Mouse (Mus musculus) urinary bladder, postnatal 36 days (tissue): ENCODE data around the gene Pigh.

ENCODE experiments used
- DNase-seq, 2 experiments: peaks; one replicate each; pipeline ENCODE4 v3.0.0; 2022; ENCODE audit warnings: low spot score in 2 of 2, mixed read lengths in 1 of 2

Gene Pigh

GRCm38 (mm10) chr12:79067526-79067925, 21.9 kb downstream of the Pigh start:
- DNase-seq: no peak

GRCm38 (mm10) chr12:79066431-79066830, 23.0 kb downstream of the Pigh start:
- no peak for DNase-seq

- DNase-seq: no peak
Observed at GRCm38 (mm10) chr12:79064451-79064850, 25.0 kb downstream of the Pigh start.

- peak in 1 of 2 experiments; percentile 22 for DNase-seq
Observed at GRCm38 (mm10) chr12:79060766-79061652, 28.4 kb downstream of the Pigh start.

GRCm38 (mm10) chr12:79060134-79060533, 29.3 kb downstream of the Pigh start:
- DNase-seq: no peak

- DNase-seq: no peak
Observed at GRCm38 (mm10) chr12:79059573-79059972, 29.9 kb downstream of the Pigh start.

GRCm38 (mm10) chr12:79055276-79055675, 34.2 kb downstream of the Pigh start:
- no peak for DNase-seq

- DNase-seq: no peak
Observed at GRCm38 (mm10) chr12:79052073-79052472, 37.4 kb downstream of the Pigh start.

- peak; percentile 35 to 41 for DNase-seq
Observed at GRCm38 (mm10) chr12:79050545-79051212, 38.8 kb downstream of the Pigh start.

GRCm38 (mm10) chr12:79049807-79050206, 39.6 kb downstream of the Pigh start:
- DNase-seq: no peak

GRCm38 (mm10) chr12:79048898-79049297, 40.6 kb downstream of the Pigh start:
- no peak for DNase-seq

GRCm38 (mm10) chr12:79047203-79047602, 42.2 kb downstream of the Pigh start:
- DNase-seq: peak; percentile 35 to 38

- DNase-seq: no peak
Observed at GRCm38 (mm10) chr12:79046171-79046570, 43.3 kb downstream of the Pigh start.

- no peak for DNase-seq
Observed at GRCm38 (mm10) chr12:79044668-79045067, 44.8 kb downstream of the Pigh start.

GRCm38 (mm10) chr12:79041436-79041835, 48.0 kb downstream of the Pigh start:
- DNase-seq: peak in 1 of 2 experiments; percentile 22

- DNase-seq: no peak
Observed at GRCm38 (mm10) chr12:79040201-79040827, 49.1 kb downstream of the Pigh start.

GRCm38 (mm10) chr12:79039708-79040107, 49.7 kb downstream of the Pigh start:
- no peak for DNase-seq

- DNase-seq: no peak
Observed at GRCm38 (mm10) chr12:79035349-79035748, 54.1 kb downstream of the Pigh start.

GRCm38 (mm10) chr12:79034331-79034730, 55.1 kb downstream of the Pigh start:
- no peak for DNase-seq
